13 mouse cellular contexts compared by ENCODE assay signal in genomic region chr19:21646142-21646541, GRCm38 (mm10). TPM values are rescaled to one million over a fixed set of nuclear protein-coding genes. Genes with fewer than 3 reads are reported as not detected.
A peak's percentile ranks its signal among the peaks of the same experiment; 100 is the strongest.
DNase-seq lines count a peak whose midpoint lies in the region; ATAC-seq and TF ChIP-seq lines count a peak whose summit lies in the region.
"Had no signal": no experiment of that assay in that cellular context is flagged by ENCODE, and none has a peak within 500 bp of the region (broad histone marks: within the 10 kb centered on the region; RNA-seq: fewer than 3 reads in every experiment).

No protein-coding gene starts in this region.

- peak; percentile 75 for ATAC-seq in lung, postnatal 0 days
- ATAC-seq in megakaryocyte-erythroid progenitor cell, adult 5-6 weeks (replicated peaks; ENCODE audit: low FRiP score, low TSS enrichment, poor library complexity, severe bottlenecking) = no peak
- ATAC-seq: forebrain, embryonic 13.5 days; midbrain, embryonic 15.5 days had no signal

- H3K27ac ChIP-seq in lung, postnatal 0 days (ENCODE audit: low read length) = 0 out of 2 replicates have a peak overlapping the region, but pooled peaks have one; percentile 21
- peak overlapping the region; percentile 98 for H3K27ac ChIP-seq in small intestine, adult 2 months (ENCODE audit: insufficient read depth, low read depth, low read length)
- H3K27ac ChIP-seq: forebrain, embryonic 13.5 days; midbrain, embryonic 15.5 days had no signal

- peak; percentile 66 for DNase-seq in lung, postnatal 0 days (ENCODE audit: low spot score)
- DNase-seq in lung, postnatal 10 days = no peak
- DNase-seq in CD4-positive, CD25-positive, alpha-beta regulatory T cell, adult 2 months (ENCODE audit: low read depth, low spot score) = peak; percentile 30
- DNase-seq in induced T-regulatory cell, adult 2 months (ENCODE audit: low read depth) = peak; percentile 60
- no peak for DNase-seq in kidney, adult 9 months
- no peak for DNase-seq in embryo, embryonic 10 days (ENCODE audit: low spot score)
- DNase-seq: cerebellum, postnatal 14 days; gastrocnemius, postnatal 25 days; right cerebral cortex, postnatal 14 days had no signal

- H3K4me1 ChIP-seq in lung, postnatal 0 days (ENCODE audit: insufficient read depth, low read depth, low read length) = peaks cover 2% of the 10 kb centered on the region; the same call in 1 of the 2 replicates
- peaks cover 25% of the 10 kb centered on the region; the same call in 1 of the 2 replicates for H3K4me1 ChIP-seq in small intestine, adult 2 months (ENCODE audit: control insufficient read depth, insufficient read depth, insufficient read length, low read length)

- no peaks in the 10 kb centered on the region for H3K36me3 ChIP-seq in lung, postnatal 0 days (ENCODE audit: insufficient read depth, low read length)
- no peaks in the 10 kb centered on the region for H3K36me3 ChIP-seq in small intestine, adult 2 months (ENCODE audit: control insufficient read depth, insufficient read depth, low read length)
- H3K36me3 ChIP-seq: midbrain, embryonic 15.5 days had no signal

- no peak overlapping the region for H3K4me2 ChIP-seq in lung, postnatal 0 days (replicated peaks; ENCODE audit: low read depth, low read length)
- H3K4me2 ChIP-seq: forebrain, embryonic 13.5 days; midbrain, embryonic 15.5 days had no signal

- no peak overlapping the region for H3K4me3 ChIP-seq in lung, postnatal 0 days (ENCODE audit: low read depth, low read length)
- no peak overlapping the region for H3K4me3 ChIP-seq in small intestine, adult 2 months (ENCODE audit: low read depth, low read length)
- H3K4me3 ChIP-seq: forebrain, embryonic 13.5 days; midbrain, embryonic 15.5 days had no signal

- 42% methylated on average over 6 of the region's 6 CpGs for WGBS in lung, postnatal 0 days
- WGBS in small intestine, adult 2 months = 23% methylated on average over 6 of the region's 6 CpGs

- H3K27me3 ChIP-seq in lung, postnatal 0 days (replicated peaks; ENCODE audit: insufficient read depth, low read length) = no peaks in the 10 kb centered on the region
- H3K27me3 ChIP-seq in small intestine, adult 2 months (ENCODE audit: control insufficient read depth, insufficient read depth, low read length) = no peaks in the 10 kb centered on the region
- H3K27me3 ChIP-seq: forebrain, embryonic 13.5 days; midbrain, embryonic 15.5 days had no signal

- no peak for TF ChIP-seq POLR2A in small intestine, adult 2 months (IDR thresholded peaks at IDR 0.05; ENCODE audit: low read depth, low read length)

- TF ChIP-seq CTCF in lung, postnatal 0 days (IDR thresholded peaks at IDR 0.05) = no peak
- TF ChIP-seq CTCF in small intestine, adult 2 months (IDR thresholded peaks at IDR 0.05; ENCODE audit: extremely low read depth, insufficient read length, insufficient replicate concordance, low read depth, low read length) = no peak

- TF ChIP-seq EP300 in lung, postnatal 0 days (IDR thresholded peaks at IDR 0.05) = no peak; the same call in 1 of the 2 replicates

- no peak overlapping the region for H3K9ac ChIP-seq in lung, postnatal 0 days (replicated peaks; ENCODE audit: low read depth)
- H3K9ac ChIP-seq: forebrain, embryonic 13.5 days; midbrain, embryonic 15.5 days had no signal

- no peaks in the 10 kb centered on the region for H3K9me3 ChIP-seq in lung, postnatal 0 days (ENCODE audit: low read length)
- H3K9me3 ChIP-seq: forebrain, embryonic 13.5 days; midbrain, embryonic 15.5 days had no signal

RNA-seq across cellular contexts. Expression of gene 1110059E24Rik, which starts 6.6 kb away (rescaled TPM):
- 44.3 and 47.4 TPM in 2 replicates for polyA plus RNA-seq in lung, postnatal 0 days (2015; fragmentation: Nextera tagmentation; extraction: Ambion mirVana)
- polyA plus RNA-seq in small intestine, adult 2 months (2012; rRNA removed) = 0.48 and 0.86 TPM in 2 replicates
- 12.6 and 12.8 TPM in 2 replicates for total RNA-seq in megakaryocyte-erythroid progenitor cell, adult 5-6 weeks (2014; fragmentation: Nextera tagmentation)
- 26.1 and 35.8 TPM in 2 replicates for total RNA-seq in megakaryocyte-erythroid progenitor cell, adult 5-6 weeks (2017)

RNA-seq across cellular contexts. Expression of gene Abhd17b, which starts 6.8 kb away (rescaled TPM):
- 44.1 and 49.8 TPM in 2 replicates for polyA plus RNA-seq in lung, postnatal 0 days (2015; fragmentation: Nextera tagmentation; extraction: Ambion mirVana)
- polyA plus RNA-seq in small intestine, adult 2 months (2012; rRNA removed) = 7.5 and 15.2 TPM in 2 replicates
- 14.3 and 20.3 TPM in 2 replicates for total RNA-seq in megakaryocyte-erythroid progenitor cell, adult 5-6 weeks (2014; fragmentation: Nextera tagmentation)
- 18.9 and 25.3 TPM in 2 replicates for total RNA-seq in megakaryocyte-erythroid progenitor cell, adult 5-6 weeks (2017)

Comparison
In these comparisons a context has a peak if more than half of its experiments do, and no peak if none do; other contexts are left out.
1. DNase-seq: peak in lung, postnatal 0 days (single experiment), CD4-positive, CD25-positive, alpha-beta regulatory T cell, adult 2 months (single experiment) and induced T-regulatory cell, adult 2 months (single experiment); none in lung, postnatal 10 days (single experiment), kidney, adult 9 months (single experiment) and embryo, embryonic 10 days (single experiment).
2. RNA of gene 1110059E24Rik, which starts 6.6 kb away (polyA plus RNA-seq): 44.3 to 47.4 TPM in lung, postnatal 0 days; 0.48 to 0.86 TPM in small intestine, adult 2 months; every median in the first group is over 10 times any median in the second.